Mouse (Mus musculus): ENCODE measurements around the gene Dclk1. TPM values are rescaled to one million over a fixed set of nuclear protein-coding genes. Genes with fewer than 3 reads are reported as not detected.

Dclk1 gene
- polyA plus RNA-seq, 1 experiment from 2014 or later, result 148 TPM

- Histone ChIP-seq H3K9ac (no peak overlapping the region), H3K4me3 (replicated peaks) (no peak overlapping the region), H3K27ac (no peak overlapping the region), H3K4me2 (no peak overlapping the region), H3K9me3 (no peaks in the 10 kb centered on the region), H3K36me3 (replicated peaks) (no peaks in the 10 kb centered on the region), H3K27me3 (no peaks in the 10 kb centered on the region), H3K4me1 (peaks cover 10% of the 10 kb centered on the region)
- WGBS, result 96% methylated on average over 3 of the region's 3 CpGs
- ATAC-seq (ENCODE audit: low FRiP score), result no peak
Measured at GRCm38 (mm10) chr3:55567476-55567875, 325.3 kb downstream of the Dclk1 start.

- Histone ChIP-seq H3K4me2 (no peak overlapping the region), H3K9ac (no peak overlapping the region), H3K4me3 (replicated peaks) (no peak overlapping the region), H3K27ac (no peak overlapping the region), H3K9me3 (no peaks in the 10 kb centered on the region), H3K36me3 (replicated peaks) (no peaks in the 10 kb centered on the region), H3K27me3 (peaks cover 6% of the 10 kb centered on the region; the same call in 1 of the 2 replicates), H3K4me1 (peaks cover 10% of the 10 kb centered on the region)
- no peak for ATAC-seq (ENCODE audit: low FRiP score)
- 57% methylated on average over 10 of the region's 10 CpGs for WGBS
Measured at GRCm38 (mm10) chr3:55569539-55569938, 327.4 kb downstream of the Dclk1 start.

GRCm38 (mm10) chr3:55571034-55571433 is 328.9 kb downstream of the Dclk1 start:
- peaks cover 6% of the 10 kb centered on the region; the same call in 1 of the 2 replicates for H3K27me3 ChIP-seq
- no peak overlapping the region for H3K9ac ChIP-seq
- H3K27ac ChIP-seq, result no peak overlapping the region
- no peak overlapping the region for H3K4me2 ChIP-seq
- peaks cover 10% of the 10 kb centered on the region for H3K4me1 ChIP-seq
- no peak for ATAC-seq (ENCODE audit: low FRiP score)
- no peaks in the 10 kb centered on the region for H3K36me3 ChIP-seq (replicated peaks)
- H3K9me3 ChIP-seq, result no peaks in the 10 kb centered on the region
- WGBS, result 88% methylated on average over 3 of the region's 3 CpGs
- no peak overlapping the region for H3K4me3 ChIP-seq (replicated peaks)

- no peaks in the 10 kb centered on the region for H3K9me3 ChIP-seq
- no peak for ATAC-seq (ENCODE audit: low FRiP score)
- no peaks in the 10 kb centered on the region for H3K36me3 ChIP-seq (replicated peaks)
- 37% methylated on average over 11 of the region's 11 CpGs for WGBS
- H3K4me1 ChIP-seq, result peaks cover 10% of the 10 kb centered on the region
- no peak overlapping the region for H3K4me3 ChIP-seq (replicated peaks)
- no peak overlapping the region for H3K9ac ChIP-seq
- H3K27me3 ChIP-seq, result peaks cover 6% of the 10 kb centered on the region; the same call in 1 of the 2 replicates
- H3K4me2 ChIP-seq, result no peak overlapping the region
- H3K27ac ChIP-seq, result 0 out of 2 replicates have a peak overlapping the region, but pooled peaks have one; percentile 20
Measured at GRCm38 (mm10) chr3:55571552-55572296, 329.6 kb downstream of the Dclk1 start.

- no peak overlapping the region for H3K9ac ChIP-seq
- H3K27me3 ChIP-seq, result peaks cover 6% of the 10 kb centered on the region; the same call in 1 of the 2 replicates
- H3K36me3 ChIP-seq (replicated peaks), result no peaks in the 10 kb centered on the region
- WGBS, result 78% methylated on average over 4 of the region's 4 CpGs
- no peaks in the 10 kb centered on the region for H3K9me3 ChIP-seq
- no peak overlapping the region for H3K27ac ChIP-seq
- no peak for ATAC-seq (ENCODE audit: low FRiP score)
- H3K4me2 ChIP-seq, result no peak overlapping the region
- H3K4me3 ChIP-seq (replicated peaks), result no peak overlapping the region
- H3K4me1 ChIP-seq, result peaks cover 10% of the 10 kb centered on the region
Measured at GRCm38 (mm10) chr3:55572297-55572681, 330.1 kb downstream of the Dclk1 start.

- no peak for ATAC-seq (ENCODE audit: low FRiP score)
- H3K4me3 ChIP-seq (replicated peaks), result no peak overlapping the region
- H3K9ac ChIP-seq, result no peak overlapping the region
- peaks cover 6% of the 10 kb centered on the region; the same call in 1 of the 2 replicates for H3K27me3 ChIP-seq
- peaks cover 10% of the 10 kb centered on the region for H3K4me1 ChIP-seq
- no peak overlapping the region for H3K4me2 ChIP-seq
- no peak overlapping the region for H3K27ac ChIP-seq
- WGBS, result 65% methylated on average over 4 of the region's 4 CpGs
- H3K36me3 ChIP-seq (replicated peaks), result no peaks in the 10 kb centered on the region
- no peaks in the 10 kb centered on the region for H3K9me3 ChIP-seq
Measured at GRCm38 (mm10) chr3:55574003-55574402, 331.8 kb downstream of the Dclk1 start.

- H3K27ac ChIP-seq, result peak overlapping the region; percentile 66; the same call in 1 of the 2 replicates
- H3K27me3 ChIP-seq, result no peaks in the 10 kb centered on the region
- peaks cover 31% of the 10 kb centered on the region for H3K4me1 ChIP-seq
- 27% methylated on average over 12 of the region's 12 CpGs for WGBS
- H3K4me2 ChIP-seq, result peak overlapping the region; percentile 36; the same call in 1 of the 2 replicates
- no peak overlapping the region for H3K4me3 ChIP-seq (replicated peaks)
- peak overlapping the region; percentile 45; the same call in 1 of the 2 replicates for H3K9ac ChIP-seq
- H3K36me3 ChIP-seq (replicated peaks), result no peaks in the 10 kb centered on the region
- ATAC-seq (ENCODE audit: low FRiP score), result peak; percentile 46
- H3K9me3 ChIP-seq, result no peaks in the 10 kb centered on the region
Measured at GRCm38 (mm10) chr3:55587434-55587971, 345.3 kb downstream of the Dclk1 start.

GRCm38 (mm10) chr3:55587972-55588946 is 346.1 kb downstream of the Dclk1 start:
- WGBS, result 7% methylated on average over 12 of the region's 12 CpGs
- Histone ChIP-seq H3K9me3 (no peaks in the 10 kb centered on the region), H3K4me2 (peak overlapping the region; percentile 36), H3K4me3 (replicated peaks) (no peak overlapping the region), H3K9ac (peak overlapping the region; percentile 45), H3K36me3 (replicated peaks) (no peaks in the 10 kb centered on the region), H3K27ac (peak overlapping the region; percentile 66), H3K27me3 (no peaks in the 10 kb centered on the region), H3K4me1 (peaks cover 31% of the 10 kb centered on the region)
- peak; percentile 89 for ATAC-seq (ENCODE audit: low FRiP score)

Other genes starting within 250 kb of the Dclk1 start
- 3.2 and 6.0 TPM in 2 replicates for gene Ccna1, start 186.9 kb upstream of the Dclk1 start, polyA plus RNA-seq (2016; fragmentation: Nextera tagmentation; extraction: Ambion mirVana)
- 34.9 and 38.9 TPM in 2 replicates for gene Spg20, start 130.3 kb upstream of the Dclk1 start, polyA plus RNA-seq (2016; fragmentation: Nextera tagmentation; extraction: Ambion mirVana)
- 0.09 and 0.10 TPM in 2 replicates for gene Ccdc169, start 105.0 kb upstream of the Dclk1 start, polyA plus RNA-seq (2016; fragmentation: Nextera tagmentation; extraction: Ambion mirVana)
- not detected in 2 replicates for gene Sohlh2, start 60.3 kb upstream of the Dclk1 start, polyA plus RNA-seq (2016; fragmentation: Nextera tagmentation; extraction: Ambion mirVana)
- gene Gm21954, start 229.8 kb downstream of the Dclk1 start, polyA plus RNA-seq (2016; fragmentation: Nextera tagmentation; extraction: Ambion mirVana), result not detected in 2 replicates

All from forebrain, embryonic 12.5 days (tissue).